Mouse (Mus musculus): ENCODE data around the gene Nfkbil1. TPM values are rescaled to one million over a fixed set of nuclear protein-coding genes. Genes with fewer than 3 reads are reported as not detected.
A peak's percentile ranks its signal among the peaks of the same experiment; 100 is the strongest.

Nfkbil1 gene
- polyA plus RNA-seq, 1 experiment: 20.1 TPM

DNA sequence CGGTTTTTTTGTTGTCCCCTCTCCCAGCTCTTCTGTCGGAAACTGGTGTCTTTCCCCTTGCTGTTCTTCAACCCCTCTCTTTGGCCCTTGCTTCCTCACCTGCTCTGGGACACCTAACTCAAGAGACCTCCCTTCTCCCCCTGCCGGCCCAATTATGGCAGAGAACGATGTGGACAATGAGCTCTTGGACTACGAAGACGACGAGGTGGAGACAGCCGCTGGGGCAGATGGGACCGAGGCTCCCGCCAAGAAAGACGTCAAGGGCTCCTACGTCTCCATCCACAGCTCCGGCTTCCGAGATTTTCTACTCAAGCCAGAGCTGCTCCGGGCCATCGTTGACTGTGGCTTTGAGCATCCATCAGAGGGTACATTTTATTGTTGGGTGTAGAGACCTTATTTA is 7.5 kb upstream of the Nfkbil1 start:
- Histone ChIP-seq H3K4me3 (ENCODE audit: insufficient read depth, poor library complexity, severe bottlenecking) (peak overlapping the region; percentile 91), H3K79me3 (ENCODE audit: low read depth) (peaks cover 56% of the 10 kb centered on the region), H3K27me3 (ENCODE audit: control insufficient read depth, insufficient read depth, insufficient read length) (no peaks in the 10 kb centered on the region), H3K79me2 (ENCODE audit: control insufficient read depth, insufficient read depth) (peaks cover 65% of the 10 kb centered on the region), H3ac (ENCODE audit: control insufficient read depth, insufficient read length, low read depth) (peak overlapping the region; percentile 95), H3K36me3 (ENCODE audit: control insufficient read depth, insufficient read depth) (peaks cover 53% of the 10 kb centered on the region)
- TF ChIP-seq MYOG (IDR thresholded peaks at IDR 0.05; ENCODE audit: control insufficient read depth, extremely low read depth, insufficient read length) (no peak), USF1 (IDR thresholded peaks at IDR 0.05; ENCODE audit: low read depth) (no peak), CEBPB (IDR thresholded peaks at IDR 0.05; ENCODE audit: low read depth) (no peak), CTCF (IDR thresholded peaks at IDR 0.05; ENCODE audit: control insufficient read depth, insufficient read depth, insufficient read length) (no peak), MAX (IDR thresholded peaks at IDR 0.05) (no peak), MYOD1 (IDR thresholded peaks at IDR 0.05; ENCODE audit: control insufficient read depth, insufficient read length, low read depth) (no peak), FOSL1 (IDR thresholded peaks at IDR 0.05; ENCODE audit: insufficient read depth, low read length, poor library complexity, severe bottlenecking) (no peak)

DNA sequence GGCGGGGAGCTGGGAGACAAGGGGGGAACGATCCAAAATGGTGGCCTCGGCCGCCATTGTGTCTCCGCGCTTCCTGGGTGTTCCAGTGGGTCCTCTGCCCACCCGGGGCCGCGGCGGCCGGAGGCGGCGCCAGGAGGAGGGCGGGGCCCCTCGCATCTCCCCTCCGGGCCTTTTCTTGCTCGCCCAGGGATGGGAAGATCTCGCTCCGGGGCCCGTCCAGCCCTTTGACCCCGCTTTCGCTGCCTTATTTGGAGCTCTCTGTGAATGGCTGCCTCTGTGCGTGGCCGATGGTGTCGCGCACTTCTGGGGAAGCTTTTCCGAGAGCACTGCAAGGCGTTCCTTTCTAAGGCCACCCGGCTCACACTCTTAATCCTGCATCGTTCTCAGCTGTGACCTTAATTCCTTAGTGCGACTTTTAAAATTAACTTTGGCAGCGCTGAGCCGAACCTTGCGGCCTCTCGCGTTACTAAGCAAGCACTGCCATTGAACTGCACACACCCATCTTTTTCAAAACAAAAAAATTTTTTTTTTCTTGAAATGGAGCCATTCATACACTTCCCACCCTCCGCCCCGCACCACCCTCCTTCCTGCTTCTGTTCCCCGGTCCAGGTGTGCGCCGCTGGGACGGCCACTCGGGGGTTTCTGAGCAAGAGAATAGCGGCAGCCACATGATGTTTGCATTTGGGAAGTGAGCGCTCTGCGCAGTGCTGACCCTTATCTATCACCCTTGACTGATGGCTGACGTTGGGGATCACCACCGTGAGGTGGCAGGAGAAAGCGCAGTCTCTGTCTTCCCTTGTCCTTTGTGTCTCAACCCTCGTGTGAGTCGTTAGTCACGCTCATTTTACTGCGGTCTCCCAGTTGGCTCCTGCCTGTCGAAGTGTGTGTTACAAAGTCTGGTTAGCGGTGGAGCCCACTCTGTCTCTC is 6.7 kb upstream of the Nfkbil1 start:
- peak; percentile 84 for TF ChIP-seq MAX (IDR thresholded peaks at IDR 0.05)
- TF ChIP-seq FOSL1 (IDR thresholded peaks at IDR 0.05; ENCODE audit: insufficient read depth, low read length, poor library complexity, severe bottlenecking): no peak
- H3K36me3 ChIP-seq (ENCODE audit: control insufficient read depth, insufficient read depth): peaks cover 45% of the 10 kb centered on the region
- H3K27me3 ChIP-seq (ENCODE audit: control insufficient read depth, insufficient read depth, insufficient read length): no peaks in the 10 kb centered on the region
- peaks cover 57% of the 10 kb centered on the region for H3K79me2 ChIP-seq (ENCODE audit: control insufficient read depth, insufficient read depth)
- peak overlapping the region; percentile 95 for H3ac ChIP-seq (ENCODE audit: control insufficient read depth, insufficient read length, low read depth)
- peak overlapping the region; percentile 91 for H3K4me3 ChIP-seq (ENCODE audit: insufficient read depth, poor library complexity, severe bottlenecking)
- peaks cover 52% of the 10 kb centered on the region for H3K79me3 ChIP-seq (ENCODE audit: low read depth)

DNA sequence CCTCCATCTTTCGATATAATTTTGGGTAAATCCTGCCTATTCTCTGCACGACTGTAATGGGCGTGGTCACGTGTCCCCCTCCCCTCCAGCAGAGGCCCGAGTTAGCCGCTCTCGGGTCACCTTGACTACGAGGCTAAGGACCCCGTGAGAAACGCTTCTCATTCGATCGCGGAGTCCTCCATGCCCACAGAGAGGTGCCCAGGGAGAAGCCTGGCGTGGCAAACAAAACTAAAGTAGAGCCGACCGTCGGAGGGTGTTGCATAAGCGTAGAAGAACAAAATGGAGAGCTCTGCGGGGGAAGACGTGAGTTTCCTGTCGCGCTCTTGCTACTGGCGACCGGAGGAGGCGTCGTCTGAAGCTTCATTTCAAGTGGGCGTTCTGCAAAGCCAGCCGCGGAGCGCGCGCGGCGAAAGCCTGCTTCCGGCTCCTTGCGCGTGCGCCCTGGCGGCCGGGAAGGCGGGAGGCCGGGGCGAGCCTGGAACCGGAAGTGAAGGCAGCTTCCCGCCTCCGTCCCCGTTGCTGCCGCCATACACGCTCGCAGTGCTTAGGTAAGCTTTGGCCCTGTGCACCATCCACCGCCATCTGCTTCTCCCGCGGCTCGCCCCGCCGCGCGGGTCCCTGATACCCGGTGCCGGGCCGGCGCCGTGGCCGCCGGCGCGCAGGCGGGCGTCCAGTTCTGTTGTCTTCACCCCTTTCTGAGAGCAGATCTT is 5.9 kb upstream of the Nfkbil1 start, which contains the start of gene Ddx39b:
Gene Ddx39b, plus strand, starts transcription at position 442 of the 710 bp plus-strand sequence.
- Histone ChIP-seq H3K79me3 (ENCODE audit: low read depth) (peaks cover 44% of the 10 kb centered on the region), H3K36me3 (ENCODE audit: control insufficient read depth, insufficient read depth) (peaks cover 37% of the 10 kb centered on the region), H3K79me2 (ENCODE audit: control insufficient read depth, insufficient read depth) (peaks cover 49% of the 10 kb centered on the region), H3ac (ENCODE audit: control insufficient read depth, insufficient read length, low read depth) (peak within 1 kb of the TSS; percentile 95), H3K4me3 (ENCODE audit: insufficient read depth, poor library complexity, severe bottlenecking) (peak within 1 kb of the TSS; percentile 91), H3K27me3 (ENCODE audit: control insufficient read depth, insufficient read depth, insufficient read length) (no peaks in the 10 kb centered on the region)
- TF ChIP-seq CEBPB (IDR thresholded peaks at IDR 0.05; ENCODE audit: low read depth): no peak
- TF ChIP-seq MYOD1 (IDR thresholded peaks at IDR 0.05; ENCODE audit: control insufficient read depth, insufficient read length, low read depth): no peak
- no peak for TF ChIP-seq MYOG (IDR thresholded peaks at IDR 0.05; ENCODE audit: control insufficient read depth, extremely low read depth, insufficient read length)
- TF ChIP-seq MAX (IDR thresholded peaks at IDR 0.05): peak; percentile 82
- no peak for TF ChIP-seq CTCF (IDR thresholded peaks at IDR 0.05; ENCODE audit: control insufficient read depth, insufficient read depth, insufficient read length)
- no peak for TF ChIP-seq FOSL1 (IDR thresholded peaks at IDR 0.05; ENCODE audit: insufficient read depth, low read length, poor library complexity, severe bottlenecking)
- peak; percentile 98 for TF ChIP-seq USF1 (IDR thresholded peaks at IDR 0.05; ENCODE audit: low read depth)

DNA sequence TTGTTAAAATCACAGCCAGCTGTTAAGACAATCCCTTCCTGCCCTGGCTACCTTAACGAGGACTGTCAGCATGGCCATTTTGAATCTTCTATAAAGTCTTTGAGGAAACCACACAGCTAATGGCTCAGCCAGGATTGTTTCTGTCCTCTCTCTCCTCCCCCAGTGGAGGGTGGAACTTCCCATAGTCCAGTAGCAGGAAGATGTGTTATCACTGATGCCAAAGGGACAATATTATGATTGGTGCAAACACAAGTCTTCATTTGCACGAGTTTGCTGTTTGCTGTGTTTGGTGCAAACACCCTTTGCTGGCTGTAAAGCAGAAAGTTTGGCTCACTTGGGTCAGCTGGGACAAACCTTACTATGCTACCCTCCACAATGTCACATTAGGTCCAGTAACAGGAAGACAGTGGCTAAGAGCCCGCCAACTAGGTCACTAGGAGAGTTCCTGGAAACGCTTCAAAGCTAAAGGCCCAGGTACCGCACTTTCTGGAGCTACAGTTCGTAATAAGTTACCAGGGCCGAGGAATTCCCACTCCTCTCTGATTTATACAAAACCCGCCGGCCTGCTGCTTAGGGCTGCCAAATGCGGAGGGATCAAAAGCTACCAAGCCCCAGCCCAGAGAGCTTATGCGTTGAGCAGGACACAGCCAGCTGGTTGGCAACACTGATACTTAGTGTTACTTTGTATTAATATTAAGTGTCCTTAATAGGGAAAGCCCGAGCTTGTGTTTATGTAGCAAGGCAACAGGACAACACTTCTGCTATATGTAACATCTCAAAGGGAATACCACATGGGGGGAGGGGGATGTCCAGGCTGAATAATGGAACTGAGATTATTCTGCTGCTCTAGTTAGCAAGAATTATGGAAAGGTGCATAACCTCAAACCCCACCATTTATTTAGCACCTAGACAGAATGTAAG is 5.1 kb upstream of the Nfkbil1 start:
- peak overlapping the region; percentile 39 for H3ac ChIP-seq (ENCODE audit: control insufficient read depth, insufficient read length, low read depth)
- H3K79me2 ChIP-seq (ENCODE audit: control insufficient read depth, insufficient read depth): peaks cover 41% of the 10 kb centered on the region
- no peak for TF ChIP-seq CEBPB (IDR thresholded peaks at IDR 0.05; ENCODE audit: low read depth)
- no peak for TF ChIP-seq CTCF (IDR thresholded peaks at IDR 0.05; ENCODE audit: control insufficient read depth, insufficient read depth, insufficient read length)
- no peak for TF ChIP-seq FOSL1 (IDR thresholded peaks at IDR 0.05; ENCODE audit: insufficient read depth, low read length, poor library complexity, severe bottlenecking)
- no peak for TF ChIP-seq MYOG (IDR thresholded peaks at IDR 0.05; ENCODE audit: control insufficient read depth, extremely low read depth, insufficient read length)
- TF ChIP-seq MYOD1 (IDR thresholded peaks at IDR 0.05; ENCODE audit: control insufficient read depth, insufficient read length, low read depth): no peak
- no peak for TF ChIP-seq MAX (IDR thresholded peaks at IDR 0.05)
- no peak for TF ChIP-seq USF1 (IDR thresholded peaks at IDR 0.05; ENCODE audit: low read depth)
- H3K4me3 ChIP-seq (ENCODE audit: insufficient read depth, poor library complexity, severe bottlenecking): peak overlapping the region; percentile 91
- peaks cover 29% of the 10 kb centered on the region for H3K36me3 ChIP-seq (ENCODE audit: control insufficient read depth, insufficient read depth)
- H3K27me3 ChIP-seq (ENCODE audit: control insufficient read depth, insufficient read depth, insufficient read length): no peaks in the 10 kb centered on the region
- peaks cover 37% of the 10 kb centered on the region for H3K79me3 ChIP-seq (ENCODE audit: low read depth)

DNA sequence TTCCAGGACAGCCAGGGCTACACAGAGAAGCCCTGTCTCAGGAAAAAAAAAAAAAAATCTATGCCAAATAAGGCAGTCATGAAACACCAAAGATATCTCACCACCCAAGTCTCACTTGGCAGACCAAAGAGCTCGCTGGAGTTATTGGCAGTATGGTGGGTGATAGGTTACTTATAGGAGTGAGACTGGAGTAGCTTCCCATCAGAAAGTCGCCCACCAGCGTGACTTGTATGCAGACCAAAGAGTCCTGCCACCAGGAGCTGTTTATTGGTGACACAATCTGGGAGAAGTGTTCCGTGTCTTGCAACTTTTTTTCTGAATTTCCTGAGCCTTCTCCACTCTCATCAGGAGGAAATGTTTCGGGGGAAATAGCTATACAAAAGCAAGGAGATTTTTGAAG is 4.1 kb upstream of the Nfkbil1 start:
- Histone ChIP-seq H3K79me3 (ENCODE audit: low read depth) (peaks cover 27% of the 10 kb centered on the region), H3K79me2 (ENCODE audit: control insufficient read depth, insufficient read depth) (peaks cover 38% of the 10 kb centered on the region), H3K4me3 (ENCODE audit: insufficient read depth, poor library complexity, severe bottlenecking) (no peak overlapping the region), H3K36me3 (ENCODE audit: control insufficient read depth, insufficient read depth) (peaks cover 20% of the 10 kb centered on the region), H3ac (ENCODE audit: control insufficient read depth, insufficient read length, low read depth) (no peak overlapping the region), H3K27me3 (ENCODE audit: control insufficient read depth, insufficient read depth, insufficient read length) (no peaks in the 10 kb centered on the region)
- no peak for TF ChIP-seq USF1 (IDR thresholded peaks at IDR 0.05; ENCODE audit: low read depth)
- TF ChIP-seq MYOG (IDR thresholded peaks at IDR 0.05; ENCODE audit: control insufficient read depth, extremely low read depth, insufficient read length): no peak
- TF ChIP-seq MYOD1 (IDR thresholded peaks at IDR 0.05; ENCODE audit: control insufficient read depth, insufficient read length, low read depth): no peak
- TF ChIP-seq FOSL1 (IDR thresholded peaks at IDR 0.05; ENCODE audit: insufficient read depth, low read length, poor library complexity, severe bottlenecking): no peak
- TF ChIP-seq CEBPB (IDR thresholded peaks at IDR 0.05; ENCODE audit: low read depth): no peak
- TF ChIP-seq CTCF (IDR thresholded peaks at IDR 0.05; ENCODE audit: control insufficient read depth, insufficient read depth, insufficient read length): no peak
- no peak for TF ChIP-seq MAX (IDR thresholded peaks at IDR 0.05)
